Mouse (Mus musculus): ENCODE measurements at regions not wholly inside any gene's neighbourhood (a gene's known extent, or its start where the extent isn't known, plus 50 kb on each side); places are given as distances from the start of the nearest gene placed in this dataset.
A peak's percentile ranks its signal among the peaks of the same experiment; 100 is the strongest.

DNA sequence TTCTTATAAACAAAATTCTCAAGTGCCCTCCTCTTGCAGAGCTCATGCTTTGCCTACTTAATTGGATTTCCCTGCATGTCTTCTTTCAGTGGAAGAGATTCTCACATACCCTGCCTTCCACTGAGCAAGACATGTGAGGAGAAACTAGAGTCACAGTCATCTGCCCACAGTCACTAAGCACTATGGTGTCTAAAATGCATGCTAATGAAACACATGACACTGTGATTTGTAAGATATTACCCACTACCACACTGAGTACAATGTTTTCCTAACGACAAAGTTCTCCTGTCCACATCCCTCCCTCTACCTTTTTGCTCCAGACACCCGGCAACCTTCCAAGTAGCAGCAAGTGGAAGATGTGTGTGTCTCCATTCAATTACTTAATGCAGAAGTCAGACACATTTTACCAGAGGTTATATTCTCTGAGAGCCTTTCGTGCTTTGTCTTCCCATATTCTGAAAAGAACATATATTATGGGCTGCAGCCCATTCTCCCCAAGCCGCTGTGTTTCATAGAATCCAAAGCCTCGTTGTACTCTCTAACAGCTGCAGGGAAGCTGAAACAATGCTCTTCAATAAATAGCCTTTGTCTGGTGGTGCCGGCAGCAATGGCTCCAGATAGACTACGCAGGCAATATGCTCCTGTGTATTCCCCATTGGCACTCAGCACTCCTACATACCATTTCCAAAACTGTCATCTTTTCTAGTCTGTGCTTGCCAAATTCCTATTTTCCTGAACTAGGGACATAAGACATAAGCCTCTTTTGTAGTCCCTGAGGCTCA is 670.7 kb downstream of the Poteg start:
- no peak for DNase-seq (ENCODE audit: low spot score in 2 of 2)

DNA sequence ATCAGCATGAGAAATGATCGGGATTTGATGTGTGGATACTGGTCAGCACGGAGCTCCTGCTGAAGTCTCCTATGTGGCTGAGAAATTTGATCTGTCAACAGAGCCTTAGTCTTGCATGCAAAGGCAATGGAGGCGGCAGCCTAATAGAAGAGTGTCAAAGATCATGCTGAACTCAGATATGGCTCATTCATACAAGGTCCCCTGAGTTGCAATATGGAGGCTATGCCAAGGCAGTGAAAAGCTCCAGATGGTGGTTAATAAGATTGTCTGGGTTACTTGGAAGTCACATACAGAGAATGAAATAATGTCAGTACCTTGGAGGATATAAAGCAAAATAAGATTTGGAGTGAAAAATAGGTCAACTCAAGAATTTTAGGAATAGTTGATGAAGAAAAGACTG is 677.6 kb downstream of the Poteg start:
- no peak for DNase-seq (ENCODE audit: low spot score in 2 of 2)

DNA sequence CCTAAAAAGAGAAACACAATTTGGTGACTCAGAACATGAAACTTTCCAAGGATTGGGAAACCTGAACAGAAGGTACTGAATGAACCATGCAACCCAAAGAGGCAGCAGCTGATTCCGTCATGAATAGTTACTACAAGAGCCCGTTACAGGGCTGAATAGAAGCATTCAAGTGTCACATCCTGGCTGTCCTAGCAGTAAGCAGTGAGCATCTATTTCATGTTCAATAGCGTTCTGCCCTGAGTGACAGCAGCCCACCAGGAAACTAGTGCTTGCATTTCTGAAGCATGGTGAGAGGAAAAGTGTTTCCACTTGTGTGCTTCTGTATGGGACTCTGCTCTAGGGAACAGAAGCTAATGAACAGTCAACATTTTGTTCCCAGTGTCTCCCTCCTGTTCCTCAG is 694.4 kb downstream of the Poteg start:
- no peak for DNase-seq (ENCODE audit: low spot score in 2 of 2)

- no peak for DNase-seq (ENCODE audit: low spot score in 2 of 2)
These were observed 701.4 kb downstream of the Poteg start for GRCm38 (mm10) chr8:28148599-28149452.

DNA sequence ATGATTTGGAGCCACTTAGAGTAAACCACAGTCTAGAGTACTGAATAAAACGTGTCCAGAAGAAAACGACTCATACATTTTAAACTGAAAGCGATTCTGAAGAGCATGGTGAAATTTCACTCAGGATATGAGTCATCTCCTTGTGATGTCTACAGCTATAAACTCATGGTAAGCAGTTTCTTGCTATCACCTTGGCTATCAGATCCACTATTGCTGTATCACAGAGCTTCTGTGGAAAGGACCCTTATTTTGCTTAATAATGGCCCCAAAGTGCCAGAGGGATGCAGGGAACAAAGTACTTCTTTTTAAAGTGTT is 701.9 kb downstream of the Poteg start:
- DNase-seq (ENCODE audit: low spot score in 2 of 2) = no peak

GRCm38 (mm10) chr8:28160651-28161050 is 713.2 kb downstream of the Poteg start:
- DNase-seq (ENCODE audit: low spot score in 2 of 2) = no peak

DNA sequence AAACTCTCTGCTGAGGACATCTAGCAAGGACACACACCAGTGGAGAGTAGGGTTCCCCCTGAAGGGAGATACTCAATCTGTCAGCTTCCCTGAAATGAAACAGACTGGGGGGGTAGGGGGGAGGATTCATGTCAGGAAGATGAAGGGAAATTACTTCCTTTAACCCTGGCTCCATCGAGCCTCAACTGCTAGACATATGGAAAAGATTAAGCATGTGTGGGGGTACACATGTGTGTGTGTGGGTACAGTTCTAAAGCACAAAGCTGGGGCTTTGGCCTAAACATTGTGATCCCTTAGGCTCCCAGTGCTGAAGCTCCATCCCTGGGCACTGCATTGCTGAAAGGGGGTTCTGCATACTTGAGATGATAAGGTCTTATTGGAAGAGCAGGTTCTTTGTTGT is 720.6 kb downstream of the Poteg start:
- DNase-seq (ENCODE audit: low spot score in 2 of 2) = no peak

- DNase-seq (ENCODE audit: low spot score in 2 of 2) = no peak
These were observed 724.0 kb downstream of the Poteg start for GRCm38 (mm10) chr8:28171456-28171855.

DNA sequence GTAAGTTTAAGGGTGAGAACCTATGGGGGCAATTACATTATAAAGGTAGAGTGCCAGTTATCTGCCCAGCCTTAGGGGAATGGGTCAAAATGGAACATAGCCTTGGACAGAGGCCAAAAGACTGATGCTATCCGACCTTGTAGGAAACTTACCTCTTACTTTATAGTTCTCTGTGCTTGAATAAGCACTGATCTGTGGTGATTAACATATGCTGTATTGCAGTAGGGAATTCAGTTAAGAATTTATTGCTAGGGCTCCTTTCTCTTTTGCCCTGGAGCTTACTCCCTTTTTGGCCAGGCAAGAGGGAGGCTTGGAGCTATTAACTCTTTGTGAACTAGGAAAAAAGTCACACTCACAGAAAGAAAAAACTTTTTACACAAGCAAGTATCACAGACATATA is 748.5 kb downstream of the Poteg start:
- no peak for DNase-seq (ENCODE audit: low spot score in 2 of 2)

DNA sequence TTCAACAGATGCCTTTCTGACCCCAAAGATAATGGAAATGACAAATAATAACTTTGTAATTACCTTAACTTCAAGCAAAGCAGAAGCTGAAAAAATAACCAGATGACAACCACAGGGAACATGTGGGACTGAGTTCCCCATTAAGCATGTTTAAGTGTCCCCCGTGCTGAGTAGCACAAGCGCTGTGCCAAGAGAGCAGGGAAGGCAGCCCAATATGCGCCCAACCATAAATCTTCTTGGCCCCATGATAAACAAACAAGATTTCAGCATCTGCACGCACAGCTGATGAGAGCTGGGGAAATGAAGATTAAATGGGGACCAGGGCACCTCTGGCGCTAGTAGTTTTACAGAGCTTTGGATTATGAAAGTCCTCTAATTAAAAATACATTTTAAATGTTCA is 788.1 kb downstream of the Poteg start:
- DNase-seq (ENCODE audit: low spot score in 2 of 2) = no peak

DNA sequence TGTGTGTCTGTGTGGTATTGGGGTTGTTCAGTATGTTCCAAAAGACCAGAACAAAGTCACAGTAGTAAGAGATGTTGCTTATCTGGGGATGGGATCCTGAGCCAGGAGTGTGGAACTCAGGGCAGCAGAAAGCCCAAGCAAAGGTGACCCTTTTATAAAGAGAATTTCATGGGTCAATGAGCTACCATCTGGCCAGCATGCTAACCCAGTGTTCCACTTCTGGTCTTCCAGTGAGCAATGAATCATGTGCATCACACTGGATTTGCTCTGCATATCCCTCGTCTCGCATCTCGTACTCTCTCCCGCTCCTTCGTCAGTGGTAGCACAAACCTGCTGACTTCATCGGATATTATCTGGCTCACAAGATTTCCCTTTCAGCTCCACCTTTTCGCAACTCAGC is 791.9 kb downstream of the Poteg start:
- no peak for DNase-seq (ENCODE audit: low spot score in 2 of 2)

DNA sequence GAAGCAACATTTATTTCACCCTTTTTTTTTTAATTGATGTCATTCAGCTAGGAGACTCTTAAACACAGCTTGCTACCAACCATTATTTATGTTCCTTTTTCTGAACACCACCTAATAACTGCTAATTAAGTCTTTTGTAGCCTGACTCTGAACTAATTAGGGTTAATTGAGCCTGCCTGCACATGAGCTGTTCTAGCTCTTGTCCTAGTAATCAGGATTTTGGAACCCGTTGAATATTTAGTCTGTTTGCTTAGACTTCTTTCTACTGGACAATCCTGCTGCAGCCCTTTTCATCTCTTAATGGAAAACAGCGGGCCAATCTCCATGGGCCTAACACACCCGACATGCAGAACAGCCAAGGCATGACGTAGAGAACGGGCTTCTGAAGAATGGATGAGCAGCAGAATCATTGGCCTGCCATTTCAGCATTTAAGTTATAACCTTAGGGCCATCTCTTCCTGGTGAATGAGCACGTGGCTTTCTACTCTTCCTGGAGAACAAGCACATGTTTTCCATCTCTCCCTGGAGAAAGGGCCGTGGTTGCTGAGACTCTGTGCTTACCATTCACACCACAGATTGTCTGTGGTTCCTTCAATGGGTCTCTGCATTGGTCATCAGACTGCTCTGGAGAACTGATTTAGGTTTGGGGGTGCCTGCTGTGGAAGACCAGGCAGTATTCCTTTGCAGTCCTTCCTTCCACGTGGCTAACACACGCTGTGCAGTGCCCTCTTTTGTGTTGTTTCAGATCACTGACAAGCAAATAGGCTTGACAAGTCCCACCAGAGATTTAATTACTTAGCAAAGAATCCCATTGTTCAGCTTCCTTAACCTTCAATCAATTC is 805.1 kb downstream of the Poteg start:
- DNase-seq (ENCODE audit: low spot score in 2 of 2) = no peak

GRCm38 (mm10) chr8:28267277-28267676 is 819.8 kb downstream of the Poteg start:
- no peak for DNase-seq (ENCODE audit: low spot score in 2 of 2)

DNA sequence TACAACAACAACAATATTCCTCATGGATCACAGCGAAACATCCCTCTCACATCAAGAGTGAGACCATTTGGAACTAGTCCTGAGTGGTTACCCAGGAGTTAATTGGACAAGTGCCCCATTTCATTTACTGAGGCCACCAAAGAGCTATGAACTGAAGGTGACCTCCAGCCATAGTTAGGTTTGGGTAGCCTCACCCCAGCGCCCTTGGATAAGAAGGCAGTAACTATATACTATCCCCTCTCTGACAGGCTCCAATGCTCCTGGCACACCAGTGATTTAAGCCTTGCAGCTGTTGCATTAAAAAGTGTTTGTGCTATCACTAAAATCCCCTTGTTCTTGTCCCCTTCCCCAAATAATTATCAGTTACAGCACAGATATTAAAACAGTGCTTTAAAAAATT is 836.8 kb downstream of the Poteg start:
- no peak for DNase-seq (ENCODE audit: low spot score in 2 of 2)

- DNase-seq (ENCODE audit: low spot score in 2 of 2) = peak in 1 of 2 experiments; percentile 9
These were observed 851.7 kb downstream of the Poteg start for GRCm38 (mm10) chr8:28298896-28299793.

- no peak for DNase-seq (ENCODE audit: low spot score in 2 of 2)
These were observed 869.6 kb downstream of the Poteg start for GRCm38 (mm10) chr8:28317081-28317480.

GRCm38 (mm10) chr8:28333388-28333787 is 885.9 kb downstream of the Poteg start:
- DNase-seq (ENCODE audit: low spot score in 2 of 2) = no peak

- no peak for DNase-seq (ENCODE audit: low spot score in 2 of 2)
These were observed 890.0 kb downstream of the Poteg start for GRCm38 (mm10) chr8:28337484-28337883.

DNA sequence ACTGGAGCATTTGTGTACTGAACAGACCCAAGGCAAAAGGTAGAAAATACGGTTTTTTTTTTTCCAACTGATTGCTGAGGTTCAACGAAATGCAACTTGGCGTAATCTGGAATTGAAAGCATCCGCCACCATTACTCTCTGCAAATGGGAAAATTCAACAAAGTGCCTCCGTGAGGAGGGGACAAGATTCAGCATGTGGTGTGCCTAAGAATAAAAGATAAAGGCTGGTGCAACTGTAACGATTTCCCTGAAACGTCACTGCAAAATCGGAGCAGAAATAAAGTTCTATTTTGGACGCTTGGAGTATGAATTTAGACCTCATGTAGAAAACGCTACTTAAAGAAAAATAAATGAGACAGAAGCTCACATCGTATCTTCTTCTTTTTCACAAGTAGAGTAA is 893.8 kb downstream of the Poteg start:
- no peak for DNase-seq (ENCODE audit: low spot score in 2 of 2)

- DNase-seq (ENCODE audit: low spot score in 2 of 2) = no peak
These were observed 919.0 kb downstream of the Poteg start for GRCm38 (mm10) chr8:28366470-28366869.

DNA sequence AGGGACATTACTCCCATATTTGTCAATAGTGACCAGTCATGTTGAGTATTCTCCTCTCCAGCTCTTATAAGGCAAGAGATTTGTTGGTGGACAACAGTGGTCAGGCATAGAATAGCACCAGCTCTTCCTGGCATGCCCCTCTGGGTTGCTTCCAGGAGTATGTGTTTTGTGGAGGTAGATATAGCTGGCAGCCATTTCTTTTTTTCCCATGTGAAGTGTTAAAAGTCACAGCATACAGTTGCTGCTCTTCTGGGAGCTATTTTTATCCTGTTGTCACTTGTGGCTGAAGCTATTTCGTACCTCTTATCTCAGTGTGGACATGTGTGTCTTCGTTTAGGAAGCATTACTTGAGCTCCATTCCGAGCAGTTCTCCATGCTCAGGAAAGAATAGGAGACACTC is 919.9 kb downstream of the Poteg start:
- DNase-seq (ENCODE audit: low spot score in 2 of 2) = no peak

Data from gastrocnemius, postnatal 4 days (tissue).